Mouse (Mus musculus): ENCODE measurements at regions not wholly inside any gene's neighbourhood (a gene's known extent, or its start where the extent isn't known, plus 50 kb on each side); places are given as distances from the start of the nearest gene placed in this dataset.

DNA sequence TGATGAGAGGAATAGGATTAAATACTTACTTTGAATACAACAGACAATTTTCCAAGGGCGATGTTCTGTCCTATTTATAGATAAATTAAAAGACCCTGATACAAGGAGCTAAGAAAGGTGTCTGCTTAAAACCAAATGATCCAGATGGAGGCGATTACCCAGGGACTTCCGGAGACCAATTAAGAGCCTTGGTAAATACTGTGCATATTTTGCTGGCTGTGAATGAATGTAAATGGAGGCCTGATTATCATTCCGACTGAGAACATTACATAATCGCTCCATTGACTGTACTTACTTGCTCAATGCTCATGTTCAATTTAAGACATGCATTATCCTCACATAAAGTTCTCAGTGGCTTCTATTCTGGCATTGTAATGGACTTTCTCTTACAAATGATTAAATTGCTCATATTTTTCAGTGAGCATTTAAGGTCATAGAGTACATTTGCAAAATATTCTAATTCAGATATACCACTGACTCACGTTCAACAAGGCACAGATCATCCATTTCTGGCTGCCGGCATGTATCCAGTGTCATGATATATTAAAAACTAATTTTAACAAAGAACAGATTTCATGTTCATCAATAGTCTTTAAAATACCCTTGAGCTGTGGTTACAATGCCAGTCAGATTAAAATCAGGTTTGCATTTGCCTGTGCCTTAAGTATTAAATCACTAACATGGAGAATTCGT, 779.8 kb upstream of the Tmprss15 start:
- no peak for TF ChIP-seq CTCF (IDR thresholded peaks at IDR 0.05; ENCODE audit: low read depth)
- Histone ChIP-seq H3K36me3 (ENCODE audit: insufficient read depth) (no peaks in the 10 kb centered on the region), H3K27ac (ENCODE audit: low read depth) (no peak overlapping the region), H3K4me3 (ENCODE audit: low read depth, low read length) (no peak overlapping the region), H3K9ac (no peak overlapping the region), H3K4me2 (no peak overlapping the region), H3K27me3 (ENCODE audit: insufficient read depth, low read length) (no peaks in the 10 kb centered on the region), H3K9me3 (ENCODE audit: low read depth, low read length) (no peaks in the 10 kb centered on the region), H3K4me1 (ENCODE audit: insufficient read depth) (no peaks in the 10 kb centered on the region)
- no peak for DNase-seq
- WGBS = 84% methylated on average over 8 of the region's 8 CpGs
- no peak for ATAC-seq (ENCODE audit: insufficient read depth)

DNA sequence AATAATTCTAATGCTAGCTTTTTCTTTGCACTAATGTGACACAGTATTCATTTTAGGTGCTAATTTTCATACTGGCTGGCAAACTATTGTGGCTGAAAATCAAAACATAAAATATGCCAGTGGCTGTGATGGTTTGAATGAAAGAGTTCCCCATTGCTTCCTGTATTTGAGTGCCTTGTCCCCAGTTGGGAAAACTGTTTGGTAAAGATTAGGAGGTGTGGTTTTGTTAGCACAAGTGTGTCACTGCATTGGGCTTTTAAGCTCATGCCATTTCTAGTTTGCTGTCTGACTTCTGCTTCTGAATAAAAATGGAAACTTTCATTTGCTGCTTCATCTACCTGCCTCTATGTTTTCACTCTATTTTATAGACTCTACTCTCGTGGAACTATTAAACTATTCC, 768.6 kb upstream of the Tmprss15 start:
- Histone ChIP-seq H3K27me3 (ENCODE audit: insufficient read depth, low read length) (no peaks in the 10 kb centered on the region), H3K27ac (ENCODE audit: low read depth) (no peak overlapping the region), H3K9me3 (ENCODE audit: low read depth, low read length) (no peaks in the 10 kb centered on the region), H3K36me3 (ENCODE audit: insufficient read depth) (no peaks in the 10 kb centered on the region), H3K4me3 (ENCODE audit: low read depth, low read length) (no peak overlapping the region), H3K4me2 (no peak overlapping the region), H3K9ac (no peak overlapping the region), H3K4me1 (ENCODE audit: insufficient read depth) (no peaks in the 10 kb centered on the region)
- DNase-seq (no peak), ATAC-seq (ENCODE audit: insufficient read depth) (no peak)
- TF ChIP-seq CTCF (IDR thresholded peaks at IDR 0.05; ENCODE audit: low read depth) = no peak
- WGBS = 48% methylated on average over 1 of the region's 1 CpGs

GRCm38 (mm10) chr16:79849152-79849551, 758.3 kb upstream of the Tmprss15 start:
- Histone ChIP-seq H3K4me3 (ENCODE audit: low read depth, low read length) (no peak overlapping the region), H3K4me1 (ENCODE audit: insufficient read depth) (no peaks in the 10 kb centered on the region), H3K9me3 (ENCODE audit: low read depth, low read length) (no peaks in the 10 kb centered on the region), H3K27me3 (ENCODE audit: insufficient read depth, low read length) (no peaks in the 10 kb centered on the region), H3K27ac (ENCODE audit: low read depth) (no peak overlapping the region), H3K4me2 (no peak overlapping the region), H3K9ac (no peak overlapping the region), H3K36me3 (ENCODE audit: insufficient read depth) (no peaks in the 10 kb centered on the region)
- TF ChIP-seq CTCF (IDR thresholded peaks at IDR 0.05; ENCODE audit: low read depth) = no peak
- ATAC-seq (ENCODE audit: insufficient read depth) = no peak
- WGBS = 71% methylated on average over 7 of the region's 7 CpGs
- DNase-seq = no peak

DNA sequence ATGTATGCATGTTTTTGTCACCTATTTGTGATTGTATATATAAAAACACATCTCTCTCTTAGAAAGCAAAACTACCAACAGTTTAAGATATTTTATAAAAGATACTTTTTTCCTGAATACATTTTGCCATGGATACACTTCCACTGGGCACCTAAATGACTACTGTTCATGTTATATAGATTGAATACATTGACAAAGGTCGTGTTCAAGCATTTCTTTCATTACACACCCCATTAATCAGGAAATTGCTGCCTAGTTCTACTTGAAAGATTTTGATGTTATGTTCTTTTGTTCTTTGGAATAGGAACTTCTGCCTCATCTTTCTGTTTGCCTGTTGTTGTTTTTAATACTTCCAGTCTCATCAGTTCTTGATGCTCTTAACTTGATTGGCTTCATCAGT, 726.0 kb upstream of the Tmprss15 start:
- no peak for TF ChIP-seq CTCF (IDR thresholded peaks at IDR 0.05; ENCODE audit: low read depth)
- ATAC-seq (ENCODE audit: insufficient read depth) (no peak), DNase-seq (no peak)
- no peaks in the 10 kb centered on the region for H3K27me3 ChIP-seq (ENCODE audit: insufficient read depth, low read length)
- 22% methylated on average over 1 of the region's 1 CpGs for WGBS
- no peaks in the 10 kb centered on the region for H3K9me3 ChIP-seq (ENCODE audit: low read depth, low read length)
- no peak overlapping the region for H3K9ac ChIP-seq
- H3K27ac ChIP-seq (ENCODE audit: low read depth) = no peak overlapping the region
- no peak overlapping the region for H3K4me3 ChIP-seq (ENCODE audit: low read depth, low read length)
- H3K4me1 ChIP-seq (ENCODE audit: insufficient read depth) = no peaks in the 10 kb centered on the region
- H3K36me3 ChIP-seq (ENCODE audit: insufficient read depth) = no peaks in the 10 kb centered on the region
- H3K4me2 ChIP-seq = no peak overlapping the region

DNA sequence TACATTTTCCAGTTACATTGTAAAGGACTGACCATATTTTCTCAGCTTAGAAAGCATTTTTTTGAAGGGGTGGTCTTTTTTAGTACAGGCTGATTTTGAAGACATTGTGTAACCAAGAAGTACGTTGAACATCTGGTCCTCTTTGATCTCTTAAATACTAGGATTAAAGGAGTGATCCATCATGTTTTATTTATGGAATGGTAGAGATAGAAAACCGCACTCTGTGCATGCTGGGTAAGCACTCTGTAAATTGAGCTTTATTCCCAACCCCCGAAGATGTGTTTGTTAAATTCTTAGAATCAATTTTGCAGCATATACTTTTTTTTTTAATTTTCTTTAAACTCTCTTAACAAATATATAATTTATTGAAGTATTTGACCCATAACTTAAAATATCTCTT, 687.8 kb upstream of the Tmprss15 start:
- Histone ChIP-seq H3K4me2 (no peak overlapping the region), H3K9ac (no peak overlapping the region), H3K36me3 (ENCODE audit: insufficient read depth) (no peaks in the 10 kb centered on the region), H3K9me3 (ENCODE audit: low read depth, low read length) (no peaks in the 10 kb centered on the region), H3K4me1 (ENCODE audit: insufficient read depth) (no peaks in the 10 kb centered on the region), H3K27me3 (ENCODE audit: insufficient read depth, low read length) (no peaks in the 10 kb centered on the region), H3K4me3 (ENCODE audit: low read depth, low read length) (no peak overlapping the region), H3K27ac (ENCODE audit: low read depth) (no peak overlapping the region)
- 28% methylated on average over 3 of the region's 3 CpGs for WGBS
- no peak for TF ChIP-seq CTCF (IDR thresholded peaks at IDR 0.05; ENCODE audit: low read depth)
- DNase-seq (no peak), ATAC-seq (ENCODE audit: insufficient read depth) (no peak)
